Mouse (Mus musculus): Measurements from ENCODE around the gene Lrrn4cl. TPM values are rescaled to one million over a fixed set of nuclear protein-coding genes. Genes with fewer than 3 reads are reported as not detected.
A peak's percentile ranks its signal among the peaks of the same experiment; 100 is the strongest.
"Not testable (repeated sequence)": the region's sequence is repeated elsewhere in the genome, so short reads cannot be mapped to it uniquely, and the experiment has no call there.

Gene Lrrn4cl
- polyA plus RNA-seq, 1 experiment from 2014 or later = 0.65 TPM

DNA sequence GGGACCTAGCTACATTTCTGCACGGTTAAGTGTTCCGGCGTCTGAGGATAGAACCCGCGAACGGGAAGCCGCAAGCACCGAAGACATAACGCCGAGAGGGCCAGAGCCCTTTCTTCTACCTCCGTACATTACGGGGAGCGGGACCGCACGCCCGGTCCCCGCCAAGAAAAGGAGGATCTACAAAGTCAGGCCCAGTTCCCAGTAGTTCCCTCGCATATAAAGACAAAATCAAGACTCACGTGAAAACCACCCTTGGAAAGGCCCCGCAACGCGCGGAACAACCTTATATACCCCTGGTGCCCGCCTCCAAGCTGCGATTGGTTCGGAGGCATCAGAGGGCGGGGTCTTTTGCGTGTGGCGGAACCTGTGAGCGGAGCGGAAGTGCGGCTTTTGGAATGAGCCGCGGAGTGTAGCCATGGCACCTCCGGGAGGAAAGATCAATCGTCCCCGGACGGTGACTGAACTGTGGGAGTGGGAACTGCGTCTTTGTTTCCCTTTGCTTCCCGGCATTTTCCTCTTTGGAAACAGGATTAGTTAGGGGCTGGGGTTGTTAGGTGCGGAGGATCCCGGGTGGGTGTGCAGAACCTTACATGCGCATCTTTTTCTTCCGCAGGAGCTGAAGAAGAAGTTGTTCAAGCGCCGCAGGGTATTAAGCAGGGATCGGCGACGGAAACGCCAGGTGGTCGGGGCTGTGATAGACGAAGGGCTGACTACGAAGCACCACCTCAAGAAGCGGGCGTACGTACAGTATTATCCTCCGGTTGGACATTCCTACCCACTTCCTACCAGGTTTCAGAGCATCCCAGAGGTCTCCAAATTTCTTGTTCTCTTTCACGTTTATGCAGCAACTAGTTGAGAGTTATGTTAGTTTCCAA, 38.2 kb downstream of the Lrrn4cl start, which contains the start of the genes 1810009A15Rik and Gm49416:
Gene 1810009A15Rik, plus strand, starts transcription at position 343 of the 875 bp plus-strand sequence.
Gene Gm49416, plus strand, starts transcription at position 416 of the 875 bp plus-strand sequence.
- Histone ChIP-seq H3K9me3 (no peaks in the 10 kb centered on the region), H3K4me1 (peaks cover 22% of the 10 kb centered on the region), H3K27me3 (no peaks in the 10 kb centered on the region), H3K36me3 (peaks cover 16% of the 10 kb centered on the region), H3K27ac (peak within 1 kb of the TSS; percentile 91), H3K4me3 (peak within 1 kb of the TSS; percentile 71), H3K9ac (peak within 1 kb of the TSS; percentile 93), H3K4me2 (peak within 1 kb of the TSS; percentile 67)
- ATAC-seq (ENCODE audit: insufficient number of reproducible peaks, insufficient read depth, low FRiP score, low TSS enrichment, low read depth) = peak; percentile 92
- under 1% methylated on average over 58 of the region's 58 CpGs for WGBS

DNA sequence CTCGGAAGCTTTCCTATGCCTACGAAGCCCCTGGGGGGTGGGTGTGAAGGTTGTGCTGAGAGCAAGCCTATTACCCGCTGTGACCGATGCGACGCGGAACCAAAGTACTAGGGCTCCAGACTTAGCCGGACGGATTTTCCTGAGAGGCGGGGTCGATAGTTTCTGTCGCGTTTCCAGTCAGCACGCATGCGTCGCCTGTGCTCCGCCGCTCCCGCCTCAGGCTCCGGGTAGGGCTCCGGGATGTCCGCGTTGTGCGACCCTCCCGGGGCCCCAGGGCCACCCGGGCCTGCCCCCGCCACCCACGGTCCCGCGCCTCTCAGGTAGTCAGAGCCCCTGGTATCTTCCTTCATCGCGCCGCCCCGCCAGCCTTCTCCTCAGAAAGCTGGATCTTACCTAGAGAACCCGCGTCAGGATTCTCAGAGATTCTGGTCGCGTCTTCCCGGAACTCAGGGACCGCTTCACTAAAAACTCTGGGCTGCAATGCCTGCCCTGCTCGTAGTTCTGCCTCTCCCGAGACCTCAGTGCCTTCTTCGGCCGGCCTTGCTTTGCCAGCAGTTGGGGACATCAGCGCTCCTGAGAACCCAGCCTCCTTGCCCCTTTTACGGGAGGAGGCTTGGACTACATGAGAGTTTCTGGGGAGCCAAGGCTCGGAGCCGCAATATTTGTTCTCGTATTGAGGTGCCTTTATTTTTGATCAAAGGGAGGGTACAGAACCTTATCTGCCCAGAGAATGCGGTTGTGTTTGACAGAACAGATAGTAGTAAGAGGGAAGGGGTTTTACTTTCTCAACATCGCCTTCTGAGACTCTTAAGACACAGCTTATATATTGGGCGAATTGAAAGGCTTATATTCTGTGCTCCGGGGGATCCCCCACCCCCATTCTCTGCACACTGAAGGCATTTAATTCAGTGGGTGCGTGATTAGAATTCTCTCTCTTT, 42.5 kb downstream of the Lrrn4cl start, which contains the start of gene Ints5:
Gene Ints5, plus strand, starts transcription at position 177 of the 938 bp plus-strand sequence.
- Histone ChIP-seq H3K9ac (peak within 1 kb of the TSS; percentile 95), H3K4me2 (peak within 1 kb of the TSS; percentile 82), H3K9me3 (no peaks in the 10 kb centered on the region), H3K27me3 (no peaks in the 10 kb centered on the region), H3K36me3 (peaks cover 43% of the 10 kb centered on the region), H3K4me1 (peaks cover 37% of the 10 kb centered on the region), H3K27ac (peak within 1 kb of the TSS; percentile 84), H3K4me3 (peak within 1 kb of the TSS; percentile 84)
- ATAC-seq (ENCODE audit: insufficient number of reproducible peaks, insufficient read depth, low FRiP score, low TSS enrichment, low read depth) = peak; percentile 60
- 3% methylated on average over 54 of the region's 54 CpGs for WGBS

DNA sequence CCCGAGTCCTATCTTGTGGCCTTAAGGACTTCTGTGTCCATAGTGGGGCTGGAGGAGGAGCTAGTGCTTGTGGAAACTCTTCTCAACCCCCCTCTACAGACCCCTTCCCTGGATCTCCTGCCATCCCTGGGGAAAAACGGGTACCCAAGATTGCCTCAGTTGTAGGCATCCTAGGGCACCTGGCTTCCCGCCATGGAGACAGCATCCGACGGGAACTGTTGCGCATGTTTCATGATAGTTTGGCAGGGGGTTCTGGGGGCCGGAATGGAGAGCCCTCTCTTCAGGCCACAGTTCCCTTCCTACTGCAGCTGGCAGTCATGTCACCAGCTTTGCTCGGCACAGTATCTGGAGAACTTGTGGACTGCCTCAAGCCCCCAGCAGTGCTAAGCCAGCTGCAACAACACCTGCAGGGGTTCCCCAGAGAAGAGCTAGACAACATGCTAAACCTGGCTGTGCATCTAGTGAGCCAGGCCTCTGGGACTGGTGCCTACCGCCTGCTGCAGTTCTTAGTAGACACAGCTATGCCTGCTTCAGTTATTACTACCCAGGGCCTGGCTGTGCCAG, 44.9 kb downstream of the Lrrn4cl start:
- Histone ChIP-seq H3K4me2 (no peak overlapping the region), H3K9me3 (no peaks in the 10 kb centered on the region)
- 89% methylated on average over 9 of the region's 9 CpGs for WGBS

DNA sequence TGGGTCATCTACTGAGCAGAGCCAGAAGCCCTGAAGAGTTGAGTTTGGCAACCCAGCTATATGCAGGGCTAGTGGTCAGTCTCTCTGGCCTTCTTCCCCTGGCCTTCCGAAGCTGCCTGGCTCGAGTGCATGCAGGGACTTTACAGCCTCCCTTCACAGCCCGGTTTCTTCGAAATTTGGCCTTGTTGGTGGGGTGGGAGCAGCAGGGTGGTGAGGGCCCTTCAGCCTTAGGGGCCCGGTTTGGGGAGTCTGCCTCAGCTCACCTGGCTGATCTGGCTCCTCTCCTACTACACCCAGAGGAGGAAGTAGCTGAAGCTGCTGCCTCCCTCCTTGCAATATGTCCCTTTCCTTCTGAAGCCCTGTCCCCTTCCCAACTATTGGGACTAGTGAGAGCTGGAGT, 45.7 kb downstream of the Lrrn4cl start:
- not testable (repeated sequence) for H3K9me3 ChIP-seq; H3K27me3 ChIP-seq; H3K27ac ChIP-seq; ATAC-seq (ENCODE audit: insufficient number of reproducible peaks, insufficient read depth, low FRiP score, low TSS enrichment, low read depth); H3K4me2 ChIP-seq
- WGBS = 91% methylated on average over 5 of the region's 5 CpGs
- Histone ChIP-seq H3K4me1 (peaks cover 39% of the 10 kb centered on the region), H3K9ac (peak overlapping the region; percentile 74), H3K4me3 (0 out of 2 replicates have a peak overlapping the region, but pooled peaks have one; percentile 93), H3K36me3 (peaks cover 34% of the 10 kb centered on the region)

More for the DNA sequence above, 44.9 kb downstream of the Lrrn4cl start:
- H3K4me3 ChIP-seq = no peak overlapping the region
- no peaks in the 10 kb centered on the region for H3K27me3 ChIP-seq
- no peak for ATAC-seq (ENCODE audit: insufficient number of reproducible peaks, insufficient read depth, low FRiP score, low TSS enrichment, low read depth)
- H3K4me1 ChIP-seq = peaks cover 39% of the 10 kb centered on the region
- no peak overlapping the region for H3K27ac ChIP-seq
- peaks cover 40% of the 10 kb centered on the region for H3K36me3 ChIP-seq
- H3K9ac ChIP-seq = no peak overlapping the region

DNA sequence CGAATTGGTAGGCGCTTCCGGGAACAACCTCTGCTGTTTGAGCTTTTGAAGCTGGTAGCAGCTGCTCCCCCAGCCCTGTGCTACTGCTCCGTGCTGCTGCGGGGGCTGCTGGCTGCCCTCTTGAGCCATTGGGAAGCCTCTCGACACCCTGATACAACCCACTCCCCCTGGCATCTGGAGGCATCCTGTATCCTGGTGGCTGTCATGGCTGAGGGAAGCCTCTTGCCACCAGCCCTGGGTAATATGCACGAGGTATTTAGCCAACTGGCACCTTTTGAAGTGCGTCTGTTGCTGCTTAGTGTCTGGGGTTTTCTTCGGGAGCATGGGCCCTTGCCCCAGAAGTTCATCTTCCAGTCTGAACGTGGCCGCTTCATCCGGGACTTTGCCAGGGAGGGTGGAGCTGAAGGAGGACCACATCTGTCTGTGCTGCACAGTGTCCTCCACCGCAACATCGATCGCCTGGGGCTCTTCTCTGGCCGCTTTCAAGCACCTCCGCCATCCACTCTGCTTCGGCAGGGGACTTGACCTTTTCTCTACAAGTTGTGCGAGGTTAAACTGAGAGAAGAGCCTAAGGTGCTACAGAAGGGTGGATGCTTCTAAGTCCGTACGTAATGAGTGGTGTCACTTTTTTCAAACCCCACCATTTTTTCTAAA, 46.8 kb downstream of the Lrrn4cl start:
- peak; percentile 23; the same call in 1 of the 2 replicates for ATAC-seq (ENCODE audit: insufficient number of reproducible peaks, insufficient read depth, low FRiP score, low TSS enrichment, low read depth)
- not testable (repeated sequence) for H3K27me3 ChIP-seq, H3K9me3 ChIP-seq
- Histone ChIP-seq H3K4me3 (peak overlapping the region; percentile 93), H3K27ac (peak overlapping the region; percentile 90), H3K9ac (peak overlapping the region; percentile 74), H3K36me3 (peaks cover 33% of the 10 kb centered on the region), H3K4me2 (peak overlapping the region; percentile 84), H3K4me1 (peaks cover 39% of the 10 kb centered on the region)
- WGBS = 21% methylated on average over 21 of the region's 21 CpGs

DNA sequence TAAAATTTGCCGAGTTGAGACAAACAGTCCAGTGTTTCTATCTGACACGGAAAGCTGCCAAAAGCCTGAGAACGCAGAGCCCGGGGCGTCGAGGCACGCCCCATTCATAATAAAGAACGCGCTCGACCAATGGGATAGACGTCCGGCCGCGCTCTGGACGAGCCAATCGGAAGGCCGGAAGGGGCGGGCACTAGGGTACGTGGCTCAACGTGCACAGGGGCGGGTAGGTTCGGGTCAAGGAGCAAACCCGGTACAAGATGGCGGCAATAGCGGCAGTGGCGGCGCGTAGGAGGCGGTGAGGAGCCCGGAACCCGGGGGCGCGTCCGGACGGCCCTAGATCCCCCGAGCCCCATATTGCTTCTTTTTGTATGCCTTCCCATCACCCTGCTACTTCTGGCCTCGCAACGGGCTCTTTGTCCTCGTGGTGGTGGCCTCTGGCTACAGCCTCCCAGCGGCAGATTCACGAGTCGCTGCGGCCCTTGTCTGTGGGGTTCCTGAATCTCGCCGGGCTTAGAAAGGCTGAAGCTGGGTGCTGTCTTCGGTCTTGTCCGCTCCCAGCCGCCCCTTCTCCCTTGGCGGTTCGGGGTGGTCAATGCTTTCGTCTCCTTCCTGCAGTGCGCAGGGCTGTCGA, 47.4 kb downstream of the Lrrn4cl start, which contains the start of gene Ganab:
Gene Ganab, plus strand, starts transcription at position 207 of the 631 bp plus-strand sequence.
- WGBS = under 1% methylated on average over 53 of the region's 53 CpGs

DNA sequence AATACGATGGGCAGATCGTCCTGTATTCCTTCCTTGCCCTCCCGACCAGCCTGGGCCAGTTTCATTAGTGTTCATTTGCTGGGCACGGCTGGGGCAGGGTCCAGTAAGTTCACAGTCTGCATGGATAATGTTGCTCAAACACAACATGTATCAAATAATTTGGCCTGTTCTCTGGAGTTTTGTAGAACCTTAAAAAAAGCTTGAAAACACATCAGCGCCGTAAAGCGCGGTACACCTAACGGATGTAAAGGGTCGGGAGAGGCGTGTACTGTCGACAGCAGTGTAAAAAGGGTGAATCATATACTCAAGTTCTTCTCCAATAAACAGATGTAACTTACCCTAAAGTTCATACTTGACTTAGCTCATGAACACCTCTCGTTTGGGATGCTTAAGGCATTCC, 48.0 kb downstream of the Lrrn4cl start:
- 11% methylated on average over 13 of the region's 13 CpGs for WGBS
- Histone ChIP-seq H3K36me3 (peaks cover 43% of the 10 kb centered on the region), H3K4me2 (peak overlapping the region; percentile 84), H3K9ac (peak overlapping the region; percentile 96), H3K27ac (peak overlapping the region; percentile 90), H3K9me3 (no peaks in the 10 kb centered on the region), H3K4me1 (peaks cover 37% of the 10 kb centered on the region), H3K27me3 (no peaks in the 10 kb centered on the region), H3K4me3 (peak overlapping the region; percentile 93)
- ATAC-seq (ENCODE audit: insufficient number of reproducible peaks, insufficient read depth, low FRiP score, low TSS enrichment, low read depth) = no peak

More for the DNA sequence above, 47.4 kb downstream of the Lrrn4cl start, which contains the start of gene Ganab:
- Histone ChIP-seq H3K4me3 (peak within 1 kb of the TSS; percentile 93), H3K27ac (peak within 1 kb of the TSS; percentile 90), H3K4me1 (peaks cover 39% of the 10 kb centered on the region), H3K9me3 (no peaks in the 10 kb centered on the region), H3K4me2 (peak within 1 kb of the TSS; percentile 84), H3K36me3 (peaks cover 37% of the 10 kb centered on the region), H3K27me3 (no peaks in the 10 kb centered on the region), H3K9ac (peak within 1 kb of the TSS; percentile 96)
- ATAC-seq (ENCODE audit: insufficient number of reproducible peaks, insufficient read depth, low FRiP score, low TSS enrichment, low read depth) = peak; percentile 98

DNA sequence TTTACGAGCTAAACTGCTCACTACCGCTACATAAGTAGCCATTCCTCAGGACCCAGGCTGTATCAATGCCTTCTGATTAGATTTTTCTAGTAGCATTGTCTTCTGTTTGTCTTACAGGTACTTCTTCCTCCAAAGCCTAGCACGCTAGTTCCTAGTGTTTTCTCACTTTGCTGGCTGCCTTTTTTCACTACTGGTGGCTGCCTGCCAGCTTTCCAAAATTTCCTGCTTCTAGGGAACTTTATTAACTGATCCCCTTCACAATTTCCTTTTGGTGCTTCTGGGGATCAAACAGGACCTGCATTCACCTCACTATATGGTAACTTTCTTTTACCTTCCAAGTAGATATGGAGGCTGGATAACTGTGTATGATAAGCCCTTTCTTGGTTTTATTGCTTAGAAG, 48.5 kb downstream of the Lrrn4cl start:
- WGBS = 56% methylated on average over 3 of the region's 3 CpGs
- H3K4me2 ChIP-seq = peak overlapping the region; percentile 84
- no peak for ATAC-seq (ENCODE audit: insufficient number of reproducible peaks, insufficient read depth, low FRiP score, low TSS enrichment, low read depth)
- H3K36me3 ChIP-seq = peaks cover 47% of the 10 kb centered on the region
- H3K9me3 ChIP-seq = no peaks in the 10 kb centered on the region
- H3K9ac ChIP-seq = peak overlapping the region; percentile 96
- H3K4me3 ChIP-seq = peak overlapping the region; percentile 93
- H3K27me3 ChIP-seq = no peaks in the 10 kb centered on the region
- no peak overlapping the region for H3K27ac ChIP-seq
- H3K4me1 ChIP-seq = peaks cover 32% of the 10 kb centered on the region

DNA sequence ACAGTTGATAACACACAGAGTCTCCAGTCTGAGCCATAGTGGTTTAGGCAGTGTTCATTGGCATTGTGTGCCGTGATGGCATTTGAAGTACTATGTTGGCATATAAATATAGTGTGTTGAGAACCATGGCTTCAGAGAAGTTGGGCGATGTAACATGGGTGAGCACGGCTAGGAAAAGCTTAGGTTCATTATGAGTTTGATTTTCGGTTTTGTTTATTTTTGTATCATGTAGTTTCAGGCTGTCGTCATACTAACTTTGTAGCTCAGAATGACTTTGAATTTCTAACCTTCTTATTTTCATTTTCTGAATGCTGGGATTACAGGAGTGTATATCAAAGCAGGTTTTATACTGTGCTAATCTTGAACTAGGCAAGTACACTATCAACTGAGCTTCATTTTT, 52.8 kb downstream of the Lrrn4cl start:
- ATAC-seq (ENCODE audit: insufficient number of reproducible peaks, insufficient read depth, low FRiP score, low TSS enrichment, low read depth) = no peak
- H3K36me3 ChIP-seq = peaks cover 60% of the 10 kb centered on the region
- no peak overlapping the region for H3K4me2 ChIP-seq
- H3K9me3 ChIP-seq = no peaks in the 10 kb centered on the region
- H3K4me1 ChIP-seq = peaks cover 10% of the 10 kb centered on the region
- H3K4me3 ChIP-seq = no peak overlapping the region
- no peaks in the 10 kb centered on the region for H3K27me3 ChIP-seq
- no peak overlapping the region for H3K27ac ChIP-seq
- 91% methylated on average over 5 of the region's 5 CpGs for WGBS
- no peak overlapping the region for H3K9ac ChIP-seq

Data from embryonic facial prominence, embryonic 13.5 days (tissue).